Mouse (Mus musculus) cortical plate, adult 2 months (tissue): ENCODE measurements at regions not wholly inside any gene's neighbourhood (a gene's known extent, or its start where the extent isn't known, plus 50 kb on each side); places are given as distances from the start of the nearest gene placed in this dataset.

Experiments used
- H3K27ac ChIP-seq: fragments of 200-500 bp; 2 replicates; pipeline ENCODE4 v1.5.1; 2012; ENCODE audit warnings: low read length, control low read depth, inconsistent platforms; ENCODE audit not compliant: insufficient read depth
- H3K4me1 ChIP-seq: fragments of 200-500 bp; 2 replicates; pipeline ENCODE4 v1.6.1; 2011; ENCODE audit warnings: low read length; ENCODE audit not compliant: control insufficient read depth, insufficient read depth
- H3K4me3 ChIP-seq: fragments of 200-500 bp; 2 replicates; pipeline ENCODE4 v1.5.1; 2011; ENCODE audit warnings: mild to moderate bottlenecking, low read length, control low read depth; ENCODE audit not compliant: insufficient read depth
- CTCF ChIP-seq: fragments of 200-500 bp; IDR thresholded peaks from 2 replicates; pipeline ENCODE4 v1.5.1; 2011; ENCODE audit warnings: mild to moderate bottlenecking, control low read depth, low read length; ENCODE audit not compliant: insufficient read depth; ENCODE audit errors: extremely low read depth
- POLR2A ChIP-seq: fragments of 200-500 bp; IDR thresholded peaks from 2 replicates; pipeline ENCODE4 v1.6.1; 2011; ENCODE audit warnings: mild to moderate bottlenecking, low read length, control low read depth; ENCODE audit not compliant: insufficient read depth; ENCODE audit errors: extremely low read depth

GRCm38 (mm10) chr3:37835135-37835534, 110.8 kb upstream of the Gm5148 start:
- Histone ChIP-seq H3K4me1 (no peaks in the 10 kb centered on the region), H3K4me3 (no peak overlapping the region)

GRCm38 (mm10) chr3:37834626-37835025, 110.3 kb upstream of the Gm5148 start:
- H3K4me1 ChIP-seq, result no peaks in the 10 kb centered on the region
- no peak overlapping the region for H3K27ac ChIP-seq
- no peak for TF ChIP-seq POLR2A
- no peak for TF ChIP-seq CTCF
- H3K4me3 ChIP-seq, result no peak overlapping the region

More at GRCm38 (mm10) chr3:37835135-37835534, 110.8 kb upstream of the Gm5148 start:
- H3K27ac ChIP-seq, result no peak overlapping the region
- TF ChIP-seq CTCF, result no peak
- no peak for TF ChIP-seq POLR2A

- H3K4me1 ChIP-seq, result no peaks in the 10 kb centered on the region
- TF ChIP-seq POLR2A (no peak), CTCF (no peak)
- no peak overlapping the region for H3K4me3 ChIP-seq
- no peak overlapping the region for H3K27ac ChIP-seq
These were observed 109.1 kb upstream of the Gm5148 start for GRCm38 (mm10) chr3:37833387-37833786.

GRCm38 (mm10) chr3:37827546-37827945, 103.3 kb upstream of the Gm5148 start:
- no peak overlapping the region for H3K4me3 ChIP-seq
- H3K4me1 ChIP-seq, result no peaks in the 10 kb centered on the region
- no peak for TF ChIP-seq POLR2A
- TF ChIP-seq CTCF, result no peak
- H3K27ac ChIP-seq, result no peak overlapping the region

GRCm38 (mm10) chr3:37825602-37826001, 101.3 kb upstream of the Gm5148 start:
- Histone ChIP-seq H3K27ac (no peak overlapping the region), H3K4me1 (peaks cover 3% of the 10 kb centered on the region; the same call in 1 of the 2 replicates), H3K4me3 (no peak overlapping the region)
- TF ChIP-seq POLR2A (no peak), CTCF (no peak)

- no peak overlapping the region for H3K27ac ChIP-seq
- TF ChIP-seq POLR2A (no peak), CTCF (no peak)
- H3K4me3 ChIP-seq, result no peak overlapping the region
- H3K4me1 ChIP-seq, result peaks cover 3% of the 10 kb centered on the region; the same call in 1 of the 2 replicates
These were observed 100.4 kb upstream of the Gm5148 start for GRCm38 (mm10) chr3:37824681-37825080.

GRCm38 (mm10) chr3:37819503-37819902, 95.2 kb upstream of the Gm5148 start:
- TF ChIP-seq POLR2A, result no peak
- TF ChIP-seq CTCF, result no peak
- H3K27ac ChIP-seq, result no peak overlapping the region
- H3K4me3 ChIP-seq, result no peak overlapping the region
- H3K4me1 ChIP-seq, result peaks cover 3% of the 10 kb centered on the region; the same call in 1 of the 2 replicates

- no peak overlapping the region for H3K27ac ChIP-seq
- peaks cover 3% of the 10 kb centered on the region; the same call in 1 of the 2 replicates for H3K4me1 ChIP-seq
- TF ChIP-seq POLR2A, result no peak
- no peak for TF ChIP-seq CTCF
- no peak overlapping the region for H3K4me3 ChIP-seq
These were observed 93.1 kb upstream of the Gm5148 start for GRCm38 (mm10) chr3:37817434-37817805.

- H3K27ac ChIP-seq, result no peak overlapping the region
- H3K4me3 ChIP-seq, result no peak overlapping the region
- H3K4me1 ChIP-seq, result peaks cover 3% of the 10 kb centered on the region; the same call in 1 of the 2 replicates
- TF ChIP-seq POLR2A (no peak), CTCF (no peak)
These were observed 92.6 kb upstream of the Gm5148 start for GRCm38 (mm10) chr3:37816781-37817433.

GRCm38 (mm10) chr3:37815771-37816170, 91.5 kb upstream of the Gm5148 start:
- TF ChIP-seq CTCF (no peak), POLR2A (no peak)
- Histone ChIP-seq H3K4me1 (peaks cover under 1% of the 10 kb centered on the region; the same call in 1 of the 2 replicates), H3K4me3 (no peak overlapping the region), H3K27ac (no peak overlapping the region)
